In the genomic region with DNA sequence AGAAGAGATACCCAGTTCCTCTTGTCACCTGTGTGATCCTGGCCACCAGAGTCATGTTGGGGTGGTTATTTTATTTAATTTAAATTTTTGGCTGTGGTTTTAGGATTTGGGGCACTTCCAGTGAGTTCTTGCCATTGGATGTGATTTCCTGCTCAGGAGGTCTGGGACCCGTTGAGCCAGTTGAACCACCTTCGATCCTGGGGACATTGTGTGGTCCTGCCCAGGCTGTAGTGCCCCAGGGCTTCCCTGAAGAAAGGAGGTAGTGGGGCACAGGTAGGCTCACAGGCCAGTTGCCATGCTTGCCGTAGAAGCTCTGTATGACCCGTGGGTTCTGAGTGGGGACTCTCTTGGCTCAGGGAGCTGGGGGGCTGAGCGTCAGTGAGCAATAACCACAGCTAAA, we compare ENCODE assay signal across 29 mouse cellular contexts. TPM values are rescaled to one million over a fixed set of nuclear protein-coding genes. Genes with fewer than 3 reads are reported as not detected.
DNase-seq lines count a peak whose midpoint lies in the region; ATAC-seq and TF ChIP-seq lines count a peak whose summit lies in the region.
"Had no signal": no experiment of that assay in that cellular context is flagged by ENCODE, and none has a peak within 500 bp of the region (broad histone marks: within the 10 kb centered on the region; RNA-seq: fewer than 3 reads in every experiment).

No protein-coding gene starts in this region.

- DNase-seq in kidney, postnatal 0 days (ENCODE audit: low spot score) = no peak
- DNase-seq in kidney, adult 2 months = no peak
- DNase-seq in kidney, postnatal 14 days = peak; percentile 45
- DNase-seq in kidney, adult 11 months = no peak
- DNase-seq in lung, postnatal 25 days (ENCODE audit: low spot score) = peak; percentile 32
- DNase-seq in lung, postnatal 10 days = no peak
- peak; percentile 76 for DNase-seq in urinary bladder, postnatal 14 days (ENCODE audit: low spot score)
- no peak for DNase-seq in urinary bladder, postnatal 4 days (ENCODE audit: low spot score in 2 of 2)
- DNase-seq: adrenal gland, adult 8-10 months; adrenal gland, postnatal 14 days; adrenal gland, postnatal 36 days; B cell, adult 2 months; cerebellum, adult 11-12 months; cerebellum, adult 2 months; cerebellum, adult 9-11 months; cerebellum, postnatal 14 days; cerebellum, postnatal 36 days; embryo, embryonic 11 days had no signal

- no peaks in the 10 kb centered on the region for H3K36me3 ChIP-seq in kidney, postnatal 0 days (ENCODE audit: insufficient read depth, low read length)
- H3K36me3 ChIP-seq in kidney, adult 2 months (ENCODE audit: control insufficient read depth, insufficient read depth, low read length) = no peaks in the 10 kb centered on the region
- H3K36me3 ChIP-seq: embryonic facial prominence, embryonic 13.5 days; embryonic facial prominence, embryonic 15.5 days; forebrain, embryonic 12.5 days; G1E had no signal

- no peak overlapping the region for H3K9ac ChIP-seq in kidney, postnatal 0 days (ENCODE audit: low read depth, low read length)
- H3K9ac ChIP-seq: embryonic facial prominence, embryonic 13.5 days; embryonic facial prominence, embryonic 15.5 days; forebrain, embryonic 12.5 days had no signal

- no peak overlapping the region for H3K4me2 ChIP-seq in kidney, postnatal 0 days (ENCODE audit: low read length)
- H3K4me2 ChIP-seq: embryonic facial prominence, embryonic 13.5 days; embryonic facial prominence, embryonic 15.5 days; forebrain, embryonic 12.5 days had no signal

- TF ChIP-seq POLR2A in kidney, adult 2 months (IDR thresholded peaks at IDR 0.05; ENCODE audit: low read depth, low read length) = no peak

- H3K9me3 ChIP-seq in kidney, postnatal 0 days (replicated peaks; ENCODE audit: low read length) = no peaks in the 10 kb centered on the region
- H3K9me3 ChIP-seq: embryonic facial prominence, embryonic 13.5 days; embryonic facial prominence, embryonic 15.5 days; forebrain, embryonic 10.5 days; forebrain, embryonic 12.5 days had no signal

- H3K4me1 ChIP-seq in kidney, postnatal 0 days (replicated peaks; ENCODE audit: insufficient read depth, low read length) = peaks cover 14% of the 10 kb centered on the region
- peaks cover 41% of the 10 kb centered on the region for H3K4me1 ChIP-seq in kidney, adult 2 months (ENCODE audit: control insufficient read depth, insufficient read depth, low read length)

- no peak overlapping the region for H3K4me3 ChIP-seq in kidney, postnatal 0 days (replicated peaks; ENCODE audit: low read depth, low read length)
- H3K4me3 ChIP-seq in kidney, adult 2 months (ENCODE audit: insufficient read depth, low read depth, low read length) = no peak overlapping the region
- H3K4me3 ChIP-seq: embryonic facial prominence, embryonic 13.5 days; embryonic facial prominence, embryonic 15.5 days; erythroblast, embryonic 14.5 days; forebrain, embryonic 10.5 days; forebrain, embryonic 12.5 days had no signal

- H3K27me3 ChIP-seq in kidney, postnatal 0 days (ENCODE audit: insufficient read depth, low read length) = no peaks in the 10 kb centered on the region
- no peaks in the 10 kb centered on the region for H3K27me3 ChIP-seq in kidney, adult 2 months (replicated peaks; ENCODE audit: control insufficient read depth, insufficient read depth, low read length)
- H3K27me3 ChIP-seq: CH12.LX; embryonic facial prominence, embryonic 13.5 days; embryonic facial prominence, embryonic 15.5 days; Patski had no signal

- no peak for TF ChIP-seq CTCF in kidney, postnatal 0 days (IDR thresholded peaks at IDR 0.05; ENCODE audit: low read depth)
- no peak for TF ChIP-seq CTCF in kidney, adult 2 months (conservative IDR thresholded peaks at IDR 0.05; ENCODE audit: insufficient read depth, insufficient read length, low read depth, low read length)

- 0 out of 2 replicates have a peak overlapping the region, but pooled peaks have one; percentile 8 for H3K27ac ChIP-seq in kidney, postnatal 0 days
- H3K27ac ChIP-seq in kidney, adult 2 months (ENCODE audit: insufficient read depth, low read depth, low read length) = no peak overlapping the region
- H3K27ac ChIP-seq: embryonic facial prominence, embryonic 13.5 days; embryonic facial prominence, embryonic 15.5 days; forebrain, embryonic 10.5 days; forebrain, embryonic 12.5 days had no signal

- ATAC-seq in kidney, postnatal 0 days (replicated peaks; ENCODE audit: low FRiP score, low read depth) = no peak
- ATAC-seq: activated CD4-positive, CD25-positive, alpha-beta regulatory T cell, adult 4 months; CD4-positive, CD25-positive, alpha-beta regulatory T cell, adult 4 months; forebrain, embryonic 14.5 days; Patski had no signal

- WGBS in kidney, postnatal 0 days = 80% methylated on average over 5 of the region's 5 CpGs
- 63% methylated on average over 5 of the region's 5 CpGs for WGBS in kidney, adult 2 months

RNA-seq across cellular contexts. Expression of gene Agap1, which starts 38.6 kb away (rescaled TPM):
- 8.5 and 8.7 TPM in 2 replicates for polyA plus RNA-seq in kidney, postnatal 0 days (2015; fragmentation: Nextera tagmentation; extraction: Ambion mirVana)
- 29.3 and 31.6 TPM in 2 replicates for polyA plus RNA-seq in kidney, adult 2 months (2012; rRNA removed)

Comparison
In these comparisons a context has a peak if more than half of its experiments do, and no peak if none do; other contexts are left out.
1. DNase-seq: peak in kidney, postnatal 14 days (single experiment), lung, postnatal 25 days (single experiment) and urinary bladder, postnatal 14 days (single experiment); none in kidney, postnatal 0 days (single experiment), kidney, adult 2 months (single experiment), kidney, adult 11 months (single experiment), lung, postnatal 10 days (single experiment) and urinary bladder, postnatal 4 days (0 of 2).